14 mouse cellular contexts compared by ENCODE assay signal in the genomic region with DNA sequence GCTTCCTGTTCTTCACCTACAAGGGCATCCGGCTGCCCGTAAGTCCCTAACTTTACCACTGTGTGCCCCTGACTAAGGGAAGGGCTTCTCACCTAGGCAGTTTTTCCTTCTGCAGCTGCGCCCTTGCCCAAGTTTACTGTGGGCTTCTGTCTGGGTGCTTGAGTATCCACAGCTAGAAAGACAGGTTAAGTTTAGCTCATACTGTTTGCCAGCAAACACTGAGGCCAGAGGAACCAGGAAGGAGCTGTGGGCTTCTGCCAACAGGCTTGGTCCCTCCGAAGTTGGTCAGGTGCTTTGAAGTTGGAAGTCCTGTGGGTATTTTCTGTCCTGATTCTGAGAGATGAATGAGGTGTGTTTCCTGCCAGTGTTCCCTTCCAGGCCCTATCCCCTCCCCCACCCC. TPM values are rescaled to one million over a fixed set of nuclear protein-coding genes. Genes with fewer than 3 reads are reported as not detected.
DNase-seq lines count a peak whose midpoint lies in the region; ATAC-seq and TF ChIP-seq lines count a peak whose summit lies in the region.
"Had no signal": no experiment of that assay in that cellular context is flagged by ENCODE, and none has a peak within 500 bp of the region (broad histone marks: within the 10 kb centered on the region; RNA-seq: fewer than 3 reads in every experiment).

No protein-coding gene starts in this region.

- H3K4me2 ChIP-seq in kidney, embryonic 15.5 days: 0 out of 2 replicates have a peak overlapping the region, but pooled peaks have one; percentile 7
- no peak overlapping the region for H3K4me2 ChIP-seq in lung, embryonic 14.5 days
- no peak overlapping the region for H3K4me2 ChIP-seq in hindbrain, embryonic 11.5 days (replicated peaks; ENCODE audit: low read depth, low read length)
- H3K4me2 ChIP-seq in midbrain, embryonic 15.5 days: no peak overlapping the region
- H3K4me2 ChIP-seq: forebrain, embryonic 12.5 days had no signal

- no peak overlapping the region for H3K9ac ChIP-seq in kidney, embryonic 15.5 days
- H3K9ac ChIP-seq in lung, embryonic 14.5 days: no peak overlapping the region
- H3K9ac ChIP-seq in hindbrain, embryonic 11.5 days (ENCODE audit: low read depth, low read length): no peak overlapping the region
- H3K9ac ChIP-seq in midbrain, embryonic 15.5 days: no peak overlapping the region
- H3K9ac ChIP-seq: forebrain, embryonic 12.5 days had no signal

- 60% methylated on average over 4 of the region's 4 CpGs for WGBS in kidney, embryonic 15.5 days
- 35% methylated on average over 4 of the region's 4 CpGs for WGBS in lung, embryonic 14.5 days
- 19% methylated on average over 4 of the region's 4 CpGs for WGBS in small intestine, adult 2 months
- 87% methylated on average over 4 of the region's 4 CpGs for WGBS in hindbrain, embryonic 11.5 days
- 95% methylated on average over 4 of the region's 4 CpGs for WGBS in midbrain, embryonic 15.5 days

- no peak for TF ChIP-seq POLR2A in small intestine, adult 2 months (IDR thresholded peaks at IDR 0.05; ENCODE audit: low read depth, low read length)

- H3K27me3 ChIP-seq in kidney, embryonic 15.5 days: peaks cover 22% of the 10 kb centered on the region
- H3K27me3 ChIP-seq in lung, embryonic 14.5 days (ENCODE audit: insufficient read depth, low read length): peaks cover 13% of the 10 kb centered on the region
- no peaks in the 10 kb centered on the region for H3K27me3 ChIP-seq in small intestine, adult 2 months (ENCODE audit: control insufficient read depth, insufficient read depth, low read length)
- H3K27me3 ChIP-seq in hindbrain, embryonic 11.5 days (ENCODE audit: control insufficient read depth, insufficient read depth, low read length): peaks cover 15% of the 10 kb centered on the region
- peaks cover 11% of the 10 kb centered on the region for H3K27me3 ChIP-seq in midbrain, embryonic 15.5 days (replicated peaks)

- H3K36me3 ChIP-seq in kidney, embryonic 15.5 days: no peaks in the 10 kb centered on the region
- H3K36me3 ChIP-seq in lung, embryonic 14.5 days (ENCODE audit: insufficient read depth): no peaks in the 10 kb centered on the region
- peaks cover 11% of the 10 kb centered on the region for H3K36me3 ChIP-seq in small intestine, adult 2 months (ENCODE audit: control insufficient read depth, insufficient read depth, low read length)
- no peaks in the 10 kb centered on the region for H3K36me3 ChIP-seq in hindbrain, embryonic 11.5 days (ENCODE audit: control insufficient read depth, insufficient read depth, low read length)
- H3K36me3 ChIP-seq in midbrain, embryonic 15.5 days (replicated peaks): no peaks in the 10 kb centered on the region
- H3K36me3 ChIP-seq: forebrain, embryonic 12.5 days; G1E had no signal

- peaks cover 19% of the 10 kb centered on the region for H3K4me1 ChIP-seq in kidney, embryonic 15.5 days
- H3K4me1 ChIP-seq in lung, embryonic 14.5 days (ENCODE audit: insufficient read depth): 0 out of 2 replicates have a peak, but pooled peaks cover 3% of the 10 kb centered on the region
- peaks cover 41% of the 10 kb centered on the region for H3K4me1 ChIP-seq in small intestine, adult 2 months (ENCODE audit: control insufficient read depth, insufficient read depth, insufficient read length, low read length)
- no peaks in the 10 kb centered on the region for H3K4me1 ChIP-seq in hindbrain, embryonic 11.5 days (replicated peaks; ENCODE audit: control insufficient read depth, insufficient read depth, low read length)
- peaks cover 10% of the 10 kb centered on the region for H3K4me1 ChIP-seq in midbrain, embryonic 15.5 days

- 0 out of 2 replicates have a peak overlapping the region, but pooled peaks have one; percentile 14 for H3K27ac ChIP-seq in layer of hippocampus, adult 2 months
- H3K27ac ChIP-seq in kidney, embryonic 15.5 days: peak overlapping the region; percentile 60; the same call in 1 of the 2 replicates
- peak overlapping the region; percentile 30; the same call in 1 of the 2 replicates for H3K27ac ChIP-seq in lung, embryonic 14.5 days (ENCODE audit: low read depth)
- peak overlapping the region; percentile 89 for H3K27ac ChIP-seq in small intestine, adult 2 months (ENCODE audit: insufficient read depth, low read depth, low read length)
- no peak overlapping the region for H3K27ac ChIP-seq in hindbrain, embryonic 11.5 days (ENCODE audit: low read depth, low read length)
- no peak overlapping the region for H3K27ac ChIP-seq in midbrain, embryonic 15.5 days
- H3K27ac ChIP-seq: forebrain, embryonic 12.5 days had no signal

- TF ChIP-seq CTCF in layer of hippocampus, adult 2 months (conservative IDR thresholded peaks at IDR 0.05): no peak
- TF ChIP-seq CTCF in lung, embryonic 14.5 days (IDR thresholded peaks at IDR 0.05; ENCODE audit: low read depth): no peak
- TF ChIP-seq CTCF in small intestine, adult 2 months (IDR thresholded peaks at IDR 0.05; ENCODE audit: extremely low read depth, insufficient read length, insufficient replicate concordance, low read depth, low read length): no peak

- no peak overlapping the region for H3K4me3 ChIP-seq in layer of hippocampus, adult 2 months
- no peak overlapping the region for H3K4me3 ChIP-seq in kidney, embryonic 15.5 days (replicated peaks)
- no peak overlapping the region for H3K4me3 ChIP-seq in lung, embryonic 14.5 days (ENCODE audit: low read depth, low read length)
- H3K4me3 ChIP-seq in small intestine, adult 2 months (ENCODE audit: low read depth, low read length): peak overlapping the region; percentile 12; the same call in 1 of the 2 replicates
- H3K4me3 ChIP-seq in hindbrain, embryonic 11.5 days (ENCODE audit: low read depth, low read length): no peak overlapping the region
- no peak overlapping the region for H3K4me3 ChIP-seq in midbrain, embryonic 15.5 days
- H3K4me3 ChIP-seq: forebrain, embryonic 12.5 days had no signal

- intact Hi-C loops in left cerebral cortex, postnatal 25 days (cut with DNase I): no loop called here

- no peak for ATAC-seq in kidney, embryonic 15.5 days (replicated peaks; ENCODE audit: low FRiP score)
- ATAC-seq in lung, embryonic 14.5 days (ENCODE audit: insufficient read depth): no peak
- no peak for ATAC-seq in hindbrain, embryonic 11.5 days (ENCODE audit: low FRiP score)
- no peak for ATAC-seq in midbrain, embryonic 15.5 days (replicated peaks)

- H3K9me3 ChIP-seq in kidney, embryonic 15.5 days (replicated peaks): no peaks in the 10 kb centered on the region
- H3K9me3 ChIP-seq in lung, embryonic 14.5 days (ENCODE audit: low read depth, low read length): no peaks in the 10 kb centered on the region
- no peaks in the 10 kb centered on the region for H3K9me3 ChIP-seq in hindbrain, embryonic 11.5 days (ENCODE audit: control insufficient read depth, low read length)
- no peaks in the 10 kb centered on the region for H3K9me3 ChIP-seq in midbrain, embryonic 15.5 days
- H3K9me3 ChIP-seq: forebrain, embryonic 12.5 days had no signal

- no peak for DNase-seq in layer of hippocampus, adult 2 months (ENCODE audit: low spot score in 2 of 2)
- no peak for DNase-seq in layer of hippocampus, postnatal 25 days (ENCODE audit: extremely low spot score in 1 of 2, low spot score in 1 of 2)
- peak; percentile 30 for DNase-seq in lung, embryonic 14.5 days
- DNase-seq in hindbrain, embryonic 11.5 days (ENCODE audit: low spot score): no peak
- DNase-seq in left cerebral cortex, postnatal 25 days (ENCODE audit: low spot score in 2 of 2): no peak
- DNase-seq: adrenal gland, adult 8-10 months; cerebellum, adult 9-10 months; liver; midbrain, embryonic 14.5 days had no signal

RNA-seq across cellular contexts. Expression of gene Tnfrsf11a, which starts 4.6 kb away (rescaled TPM):
- 1 to 10 TPM; 2.4 to 2.5 TPM for total RNA-seq in layer of hippocampus, adult 2 months (2021)
- 1 to 10 TPM; 2.8 to 3.2 TPM for total RNA-seq in layer of hippocampus, postnatal 25 days (2021)
- polyA plus RNA-seq in kidney, embryonic 15.5 days (2015; fragmentation: Nextera tagmentation; extraction: Ambion mirVana): 1.4 and 1.5 TPM in 2 replicates
- 2.1 and 2.4 TPM in 2 replicates for polyA plus RNA-seq in lung, embryonic 14.5 days (2014; fragmentation: Nextera tagmentation; extraction: Ambion mirVana)
- polyA plus RNA-seq in small intestine, adult 2 months (2012; rRNA removed): 26.8 and 47.7 TPM in 2 replicates
- 0.27 and 0.48 TPM in 2 replicates for polyA plus RNA-seq in hindbrain, embryonic 11.5 days (2014; fragmentation: Nextera tagmentation; extraction: Ambion mirVana)
- 0.32 and 1.0 TPM in 2 replicates for polyA plus RNA-seq in midbrain, embryonic 15.5 days (2015; fragmentation: Nextera tagmentation; extraction: Ambion mirVana)
- 1 to 10 TPM; 6.9 to 7.9 TPM for total RNA-seq in left cerebral cortex, postnatal 25 days (2021)
- polyA plus RNA-seq: G1E had no signal

Comparison
In these comparisons a context has a peak if more than half of its experiments do, and no peak if none do; other contexts are left out.
1. H3K27ac ChIP-seq: peak in layer of hippocampus, adult 2 months (single experiment), kidney, embryonic 15.5 days (single experiment), lung, embryonic 14.5 days (single experiment) and small intestine, adult 2 months (single experiment); none in hindbrain, embryonic 11.5 days (single experiment) and midbrain, embryonic 15.5 days (single experiment).